Mouse (Mus musculus) forebrain, embryonic 10.5 days (tissue): ENCODE results near the gene Slc25a10. TPM values are rescaled to one million over a fixed set of nuclear protein-coding genes. Genes with fewer than 3 reads are reported as not detected.
A peak's percentile ranks its signal among the peaks of the same experiment; 100 is the strongest.

Source experiments
- DNase-seq: peaks from one replicate; pipeline ENCODE4 v3.0.0-alpha.2; 2017; ENCODE audit warnings: low spot score; ENCODE audit errors: extremely low spot score
- H3K27ac ChIP-seq: fragments of 300-500 bp; sonication (generic); 2 replicates; pipeline ENCODE4 v1.5.1; 2016; ENCODE audit warnings: mild to moderate bottlenecking
- H3K27me3 ChIP-seq: fragments of 300-500 bp; sonication (generic); 2 replicates; pipeline ENCODE4 v1.6.1; 2016; ENCODE audit warnings: mild to moderate bottlenecking; ENCODE audit not compliant: poor library complexity, severe bottlenecking
- H3K36me3 ChIP-seq: fragments of 300-500 bp; sonication (generic); replicated peaks from 2 replicates; pipeline ENCODE4 v1.6.1; 2016; ENCODE audit warnings: mild to moderate bottlenecking, moderate library complexity
- H3K4me1 ChIP-seq: fragments of 300-500 bp; sonication (generic); 2 replicates; pipeline ENCODE4 v1.6.1; 2016
- H3K4me3 ChIP-seq: fragments of 300-500 bp; sonication (generic); 2 replicates; pipeline ENCODE4 v1.5.1; 2016; ENCODE audit warnings: mild to moderate bottlenecking, moderate library complexity
- H3K9me3 ChIP-seq: fragments of 300-500 bp; sonication (generic); 2 replicates; pipeline ENCODE4 v1.6.1; 2016; ENCODE audit warnings: mild to moderate bottlenecking, moderate library complexity
- WGBS: fragments of 180-500 bp; shearing (Covaris S2); methylation state at CpG from one replicate; pipeline ENCODE4 v1.1.7; 2016; 5-methylcytosine and 5-hydroxymethylcytosine counted together
- polyA plus RNA-seq: library from polyadenylated mRNA; unstranded; fragments of >200 nt; fragmentation: Nextera tagmentation; extraction: Ambion mirVana; gene quantifications from 2 replicates; pipeline ENCODE4 v1.2.1, GENCODE M21; 2016

Gene Slc25a10
- polyA plus RNA-seq, 1 experiment from 2014 or later, result 71.6 TPM

DNA sequence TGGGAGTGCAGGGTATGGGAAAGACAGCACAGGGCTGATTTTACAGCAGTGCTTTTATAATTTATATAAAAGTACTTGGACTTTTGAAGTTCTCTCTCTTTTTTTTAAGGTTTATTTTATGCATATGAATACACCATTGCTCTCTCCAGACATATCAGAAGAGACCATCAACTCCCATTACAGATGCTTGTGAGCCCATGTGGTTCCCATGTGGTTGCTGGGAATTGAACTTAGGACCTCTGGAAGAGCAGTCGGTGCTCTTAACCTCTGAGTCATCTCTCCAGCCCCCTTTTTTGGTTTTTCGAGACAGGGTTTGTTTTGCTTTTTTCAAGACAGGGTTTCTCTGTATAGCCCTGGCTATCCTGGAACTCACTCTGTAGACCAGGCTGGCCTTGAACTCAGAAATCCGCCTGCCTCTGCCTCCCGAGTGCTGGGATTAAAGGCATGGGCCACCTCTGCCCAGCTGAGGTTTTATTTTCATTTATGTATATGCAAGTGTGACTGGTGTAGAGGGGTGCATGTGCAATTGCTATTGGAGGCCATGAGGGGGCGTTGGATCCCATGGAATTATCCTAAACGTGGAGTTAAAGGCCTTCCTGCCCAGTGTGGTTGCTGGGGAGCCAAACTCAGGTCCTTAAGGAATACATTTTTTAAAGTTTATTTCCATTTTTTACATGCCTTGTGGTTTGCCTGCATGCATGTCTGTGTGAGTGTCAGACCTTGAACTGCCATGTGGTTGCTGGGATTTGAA, 32.6 kb upstream of the Slc25a10 start:
- peaks cover 67% of the 10 kb centered on the region for H3K36me3 ChIP-seq
- peak overlapping the region; percentile 92; the same call in 1 of the 2 replicates for H3K27ac ChIP-seq

DNA sequence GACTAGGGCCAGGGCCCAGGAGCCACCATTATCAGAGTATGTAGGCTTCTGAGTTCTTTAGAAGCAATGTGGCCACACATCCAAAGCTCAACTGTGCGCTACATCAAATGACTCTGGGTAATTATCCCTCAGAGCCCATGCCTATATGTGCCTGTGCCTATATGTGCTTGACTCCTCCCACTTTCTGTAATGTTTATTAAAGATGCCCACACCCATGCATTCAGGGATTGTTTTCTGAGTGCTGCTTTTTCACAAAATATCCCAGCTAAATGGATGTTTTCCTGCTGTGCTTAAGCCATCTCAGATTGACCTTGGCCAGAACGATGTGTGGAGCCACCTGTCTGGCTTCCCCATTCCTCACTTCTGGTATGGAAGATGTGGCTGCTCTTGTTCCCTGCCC, 28.1 kb upstream of the Slc25a10 start:
- peaks cover 34% of the 10 kb centered on the region for H3K4me1 ChIP-seq
- H3K9me3 ChIP-seq, result no peaks in the 10 kb centered on the region
- no peak overlapping the region for H3K27ac ChIP-seq
- 91% methylated on average over 2 of the region's 2 CpGs for WGBS
- no peak overlapping the region for H3K4me3 ChIP-seq
- no peaks in the 10 kb centered on the region for H3K27me3 ChIP-seq
- peaks cover 72% of the 10 kb centered on the region for H3K36me3 ChIP-seq
- no peak for DNase-seq

More for the DNA sequence above, 32.6 kb upstream of the Slc25a10 start:
- DNase-seq, result no peak
- H3K27me3 ChIP-seq, result no peaks in the 10 kb centered on the region
- peaks cover 30% of the 10 kb centered on the region for H3K4me1 ChIP-seq
- H3K9me3 ChIP-seq, result no peaks in the 10 kb centered on the region
- H3K4me3 ChIP-seq, result peak overlapping the region; percentile 79
- 75% methylated on average over 6 of the region's 6 CpGs for WGBS

DNA sequence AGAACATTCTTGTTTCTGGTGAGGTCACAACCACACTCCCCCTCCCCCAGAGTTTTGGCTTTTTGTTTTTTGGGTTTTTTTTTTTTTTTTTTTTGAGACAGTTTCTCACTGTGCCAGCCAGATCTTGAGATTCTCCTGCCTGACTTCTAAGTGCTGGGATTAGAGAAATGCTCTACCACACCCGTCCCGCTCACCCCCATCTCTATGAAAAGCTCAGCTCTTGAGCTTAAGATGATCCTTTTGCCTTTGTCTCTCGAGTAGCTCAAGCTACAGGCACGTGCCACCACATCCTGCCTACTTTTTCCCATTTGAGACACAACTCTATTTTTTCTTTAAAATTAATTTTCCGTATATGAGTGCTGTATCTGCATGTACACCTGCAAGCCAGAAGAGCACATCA, 27.3 kb upstream of the Slc25a10 start:
- 89% methylated on average over 5 of the region's 5 CpGs for WGBS
- Histone ChIP-seq H3K9me3 (no peaks in the 10 kb centered on the region), H3K36me3 (peaks cover 69% of the 10 kb centered on the region)

DNA sequence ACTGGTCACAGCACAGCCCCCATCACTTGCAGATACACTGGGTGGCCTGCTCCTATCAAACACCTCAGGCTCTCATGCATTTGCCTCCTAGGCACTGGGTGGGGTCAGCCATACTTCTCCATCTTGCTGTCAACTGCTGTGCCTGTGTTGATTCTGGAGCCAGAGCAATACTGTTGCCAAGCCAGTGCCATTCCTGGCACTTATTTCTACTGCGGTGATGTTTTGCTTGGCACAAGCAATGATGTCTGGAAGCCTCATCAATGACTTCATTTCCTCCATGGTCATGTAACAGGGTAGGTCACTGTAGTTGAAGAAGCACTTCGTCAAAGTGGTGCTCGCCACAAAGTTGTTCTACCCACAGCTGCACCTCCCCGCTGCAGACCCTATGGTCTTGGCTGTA, 26.1 kb upstream of the Slc25a10 start:
- 95% methylated on average over 4 of the region's 4 CpGs for WGBS
- no peak for DNase-seq
- H3K4me1 ChIP-seq, result peaks cover 27% of the 10 kb centered on the region
- no peak overlapping the region for H3K27ac ChIP-seq
- no peaks in the 10 kb centered on the region for H3K9me3 ChIP-seq
- peak overlapping the region; percentile 68 for H3K4me3 ChIP-seq
- no peaks in the 10 kb centered on the region for H3K27me3 ChIP-seq
- H3K36me3 ChIP-seq, result peaks cover 69% of the 10 kb centered on the region

More for the DNA sequence above, 27.3 kb upstream of the Slc25a10 start:
- Histone ChIP-seq H3K4me3 (no peak overlapping the region), H3K4me1 (peaks cover 29% of the 10 kb centered on the region), H3K27me3 (no peaks in the 10 kb centered on the region), H3K27ac (no peak overlapping the region)
- no peak for DNase-seq

DNA sequence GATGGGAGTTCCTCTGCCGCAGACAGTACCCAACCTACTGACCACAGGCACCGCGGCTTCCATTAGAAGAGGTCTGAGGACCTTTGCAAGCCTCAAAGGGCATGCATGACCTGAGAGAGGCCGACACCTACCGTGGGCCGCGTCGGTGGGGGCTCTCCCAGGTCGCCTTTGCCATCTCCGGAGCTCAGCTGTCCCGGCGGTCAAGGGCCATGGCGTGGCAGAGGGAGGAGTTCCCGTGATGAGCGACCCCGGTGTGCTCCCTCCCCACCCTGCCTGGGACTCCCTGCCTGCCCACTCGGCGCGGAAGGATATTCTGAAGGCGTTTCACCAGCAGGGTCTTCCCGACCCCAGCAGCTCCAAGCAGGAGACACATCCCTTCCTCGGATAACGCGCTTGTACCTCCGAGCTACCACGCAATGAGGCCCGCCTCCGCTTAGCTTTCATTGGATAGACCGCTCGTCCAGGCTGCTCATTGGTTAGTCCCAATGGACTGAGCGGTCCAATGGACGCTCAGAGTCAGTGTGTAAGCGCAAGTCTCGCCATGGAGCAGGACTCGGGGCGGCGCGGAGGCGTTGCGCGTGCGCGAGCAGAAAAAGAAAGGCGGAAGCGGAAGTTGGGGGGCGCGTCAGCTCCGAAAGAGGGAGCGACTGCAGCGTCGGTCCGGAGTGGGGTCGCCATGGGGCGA, 24.4 kb upstream of the Slc25a10 start, which contains the start of gene Arl16:
Gene Arl16, minus strand, starts transcription at position 557 of the 685 bp plus-strand sequence.
- under 1% methylated on average over 54 of the region's 54 CpGs for WGBS
- peaks cover 27% of the 10 kb centered on the region for H3K4me1 ChIP-seq
- peak within 1 kb of the TSS; percentile 89 for H3K27ac ChIP-seq
- H3K27me3 ChIP-seq, result no peaks in the 10 kb centered on the region
- H3K4me3 ChIP-seq, result peak within 1 kb of the TSS; percentile 68
- H3K36me3 ChIP-seq, result peaks cover 69% of the 10 kb centered on the region
- no peaks in the 10 kb centered on the region for H3K9me3 ChIP-seq
- peak; percentile 99 for DNase-seq

DNA sequence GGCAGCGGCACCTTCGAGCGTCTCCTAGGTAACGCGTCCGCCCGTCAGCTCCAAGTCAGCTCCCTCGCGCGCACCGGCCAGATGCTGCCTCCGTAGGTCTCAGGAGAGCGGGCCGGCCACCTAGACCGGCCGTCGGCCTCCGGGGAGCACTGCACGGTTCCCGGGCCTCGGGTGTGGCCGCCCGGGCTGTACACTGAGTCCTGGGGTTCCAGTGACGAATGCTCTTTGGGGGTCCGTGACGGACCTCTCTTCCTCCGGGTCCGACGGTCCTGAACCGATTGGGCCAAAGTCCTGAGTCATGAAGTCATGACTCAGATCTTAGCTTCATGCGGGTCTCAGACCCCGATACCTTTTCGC, 23.9 kb upstream of the Slc25a10 start:
- Histone ChIP-seq H3K27me3 (no peaks in the 10 kb centered on the region), H3K4me3 (peak overlapping the region; percentile 68), H3K27ac (peak overlapping the region; percentile 89), H3K36me3 (peaks cover 69% of the 10 kb centered on the region), H3K4me1 (peaks cover 27% of the 10 kb centered on the region), H3K9me3 (no peaks in the 10 kb centered on the region)
- no peak for DNase-seq
- under 1% methylated on average over 33 of the region's 33 CpGs for WGBS

DNA sequence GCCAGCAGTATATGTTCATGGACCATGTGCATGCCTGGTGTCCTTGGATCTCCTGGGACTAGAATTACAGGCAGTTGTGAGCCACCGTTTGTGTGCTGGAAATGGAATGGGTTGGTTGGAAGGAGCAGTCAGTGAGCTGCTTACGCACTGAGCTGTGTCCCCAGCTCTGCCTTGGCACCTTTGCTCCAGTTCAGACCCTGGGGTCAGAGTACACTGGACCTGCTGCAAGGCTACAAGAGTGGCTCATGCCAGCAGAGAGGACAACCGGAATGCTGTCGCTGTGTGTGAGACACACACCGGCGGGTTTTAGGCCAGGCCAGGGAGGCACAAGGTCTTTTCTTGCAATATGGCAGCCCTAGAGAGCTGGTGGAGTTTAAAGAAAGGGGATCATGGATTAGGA, 19.6 kb upstream of the Slc25a10 start:
- H3K27ac ChIP-seq, result no peak overlapping the region
- peaks cover 11% of the 10 kb centered on the region for H3K4me1 ChIP-seq
- H3K27me3 ChIP-seq, result no peaks in the 10 kb centered on the region
- DNase-seq, result no peak
- no peak overlapping the region for H3K4me3 ChIP-seq
- WGBS, result 94% methylated on average over 6 of the region's 6 CpGs
- peaks cover 80% of the 10 kb centered on the region for H3K36me3 ChIP-seq
- H3K9me3 ChIP-seq, result no peaks in the 10 kb centered on the region

DNA sequence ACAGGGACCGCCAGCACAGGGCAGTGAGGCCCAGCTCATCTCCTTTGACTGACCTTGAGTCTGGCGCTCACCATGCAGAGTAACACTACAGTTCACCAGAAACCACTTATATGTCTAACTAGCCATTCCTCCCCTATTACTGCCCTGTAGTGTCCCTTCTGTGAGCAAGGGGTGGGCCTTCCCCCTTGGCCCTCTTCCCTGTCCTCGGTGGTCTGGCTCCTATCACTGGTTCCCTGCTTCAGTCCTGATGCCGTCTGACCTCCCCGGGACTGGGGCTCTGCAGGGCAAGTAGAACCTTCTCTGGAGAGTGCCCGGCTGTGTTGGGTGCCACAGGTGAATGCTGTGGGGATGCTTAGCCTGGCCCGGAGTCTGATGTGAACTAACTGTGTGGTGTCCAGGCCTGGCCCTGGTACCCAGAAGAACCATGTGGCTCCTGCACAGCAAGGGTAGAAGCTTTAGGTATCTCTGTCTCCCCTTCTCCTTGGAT, 8.1 kb upstream of the Slc25a10 start:
- Histone ChIP-seq H3K36me3 (peaks cover 85% of the 10 kb centered on the region), H3K9me3 (no peaks in the 10 kb centered on the region), H3K4me1 (peaks cover 28% of the 10 kb centered on the region), H3K27ac (peak overlapping the region; percentile 97), H3K4me3 (peak overlapping the region; percentile 99), H3K27me3 (no peaks in the 10 kb centered on the region)
- DNase-seq, result no peak
- WGBS, result 91% methylated on average over 7 of the region's 7 CpGs

DNA sequence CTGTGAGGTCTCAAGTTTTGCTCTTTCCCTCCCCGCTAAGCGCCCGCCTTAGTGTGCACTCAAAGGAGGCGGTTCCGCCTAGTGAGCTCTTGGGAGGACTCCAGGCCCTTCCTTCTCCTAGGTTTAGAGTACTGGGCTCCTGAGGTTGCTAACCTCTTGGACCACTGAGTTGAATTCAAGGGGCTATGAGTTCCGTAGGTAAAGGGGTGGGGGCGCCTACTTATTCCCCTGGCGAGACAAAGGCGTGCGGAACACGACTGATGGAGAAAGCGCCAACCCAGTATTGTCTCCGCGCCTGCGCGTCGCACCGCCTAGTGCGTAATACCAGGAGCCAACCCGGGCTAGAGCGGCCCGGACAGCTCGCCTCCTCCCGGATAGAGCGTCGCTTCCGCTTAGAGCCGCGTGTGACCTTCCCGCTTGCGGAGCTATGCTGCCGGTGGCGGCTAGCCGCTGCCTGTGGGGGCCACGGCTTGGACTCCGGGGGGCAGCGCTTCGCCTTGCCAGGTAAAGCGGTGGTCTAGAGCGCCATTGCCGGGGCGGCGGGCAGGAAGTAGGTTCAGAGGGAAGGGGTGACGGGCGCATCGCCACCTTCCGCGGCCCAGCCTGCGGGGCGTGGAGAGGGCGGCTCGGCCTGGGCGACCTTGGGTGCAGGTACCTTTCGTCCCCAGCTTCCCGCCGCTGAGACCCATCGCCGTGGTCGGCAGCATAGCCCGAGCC, 7.2 kb upstream of the Slc25a10 start, which contains the start of gene Mrpl12:
Gene Mrpl12, plus strand, starts transcription at position 349 of the 717 bp plus-strand sequence.
- peaks cover 32% of the 10 kb centered on the region for H3K4me1 ChIP-seq
- DNase-seq, result peak; percentile 91
- H3K9me3 ChIP-seq, result no peaks in the 10 kb centered on the region
- no peaks in the 10 kb centered on the region for H3K27me3 ChIP-seq
- WGBS, result 1% methylated on average over 60 of the region's 60 CpGs
- peak within 1 kb of the TSS; percentile 97 for H3K27ac ChIP-seq
- peaks cover 85% of the 10 kb centered on the region for H3K36me3 ChIP-seq
- peak within 1 kb of the TSS; percentile 99 for H3K4me3 ChIP-seq

DNA sequence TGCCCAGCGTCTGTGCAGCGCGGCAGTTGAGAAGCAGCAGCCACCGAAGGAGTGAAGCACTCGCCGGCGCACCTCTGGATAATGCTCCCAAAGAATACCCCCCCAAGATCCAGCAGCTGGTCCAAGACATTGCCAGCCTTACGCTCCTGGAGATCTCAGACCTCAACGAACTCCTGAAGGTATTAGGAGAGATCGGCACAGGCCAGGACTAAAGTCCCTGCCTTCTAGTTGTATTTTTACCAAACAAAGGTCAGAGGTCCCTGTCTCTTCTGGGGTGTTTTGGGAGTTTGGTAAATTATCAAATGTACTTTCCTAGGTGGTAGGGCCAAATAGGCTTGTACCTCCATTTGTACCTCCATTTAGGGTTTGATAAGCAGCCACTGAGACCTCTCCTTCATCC, 6.4 kb upstream of the Slc25a10 start:
- Histone ChIP-seq H3K4me1 (peaks cover 40% of the 10 kb centered on the region), H3K27ac (peak overlapping the region; percentile 97), H3K36me3 (peaks cover 85% of the 10 kb centered on the region), H3K9me3 (no peaks in the 10 kb centered on the region), H3K4me3 (peak overlapping the region; percentile 99), H3K27me3 (no peaks in the 10 kb centered on the region)
- DNase-seq, result no peak
- 12% methylated on average over 10 of the region's 10 CpGs for WGBS

DNA sequence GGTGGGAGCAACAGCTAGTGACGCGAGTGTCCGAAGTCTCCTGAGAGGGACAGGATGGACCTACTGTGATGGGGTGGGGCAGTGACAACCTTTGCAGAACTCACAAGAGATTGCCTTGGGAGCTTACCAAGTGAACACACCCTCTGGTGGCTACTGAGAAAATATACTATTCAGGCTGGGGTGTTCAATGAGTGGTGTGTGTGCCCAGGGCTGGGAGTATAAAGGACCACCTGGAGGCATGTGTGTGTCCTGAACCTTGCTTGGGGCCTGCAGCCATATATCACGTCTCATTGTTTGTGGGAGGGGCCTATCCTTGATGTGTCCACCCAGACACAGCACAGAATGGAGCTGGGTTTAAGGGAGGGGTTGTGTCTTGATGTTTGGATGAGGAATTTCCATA, 3.1 kb upstream of the Slc25a10 start:
- no peak for DNase-seq
- Histone ChIP-seq H3K27ac (no peak overlapping the region), H3K4me3 (0 out of 2 replicates have a peak overlapping the region, but pooled peaks have one; percentile 21), H3K4me1 (peaks cover 69% of the 10 kb centered on the region), H3K9me3 (no peaks in the 10 kb centered on the region), H3K36me3 (peaks cover 54% of the 10 kb centered on the region), H3K27me3 (no peaks in the 10 kb centered on the region)
- 83% methylated on average over 4 of the region's 4 CpGs for WGBS

DNA sequence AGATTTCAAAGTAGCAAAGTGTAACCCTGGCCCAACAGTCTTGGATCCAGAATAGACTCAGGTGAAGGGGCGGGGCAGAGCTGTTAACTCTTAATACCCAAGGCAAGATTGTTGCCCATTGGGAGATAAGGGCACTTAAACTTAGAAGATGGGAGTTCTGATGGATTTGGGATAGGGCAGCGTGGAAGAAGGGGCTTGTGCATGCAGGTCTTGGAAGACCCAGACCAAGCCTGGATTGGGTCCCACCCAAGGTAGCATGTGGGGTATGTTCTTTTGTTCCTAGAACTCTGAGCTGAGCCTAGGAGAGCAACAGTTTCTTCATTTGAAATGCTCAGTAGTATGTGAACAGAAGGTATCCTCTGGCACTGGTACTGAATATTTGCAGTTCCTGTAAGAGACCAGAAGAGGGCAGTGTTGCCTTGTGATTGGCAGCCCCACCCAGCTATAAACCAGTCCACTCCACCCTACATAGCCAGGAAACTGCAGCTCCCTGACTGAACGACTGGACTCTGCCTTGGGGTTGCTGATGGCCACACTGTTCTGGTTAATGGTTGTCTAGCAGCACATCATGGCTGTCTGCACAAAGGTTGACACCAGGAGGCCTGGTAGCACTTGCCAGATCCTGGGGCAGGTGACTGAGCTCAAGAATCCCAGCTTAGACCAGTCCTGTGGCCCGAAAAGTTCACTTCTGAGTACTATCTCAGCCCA, 2.4 kb upstream of the Slc25a10 start:
- no peaks in the 10 kb centered on the region for H3K27me3 ChIP-seq
- WGBS, result 65% methylated on average over 4 of the region's 4 CpGs
- H3K9me3 ChIP-seq, result no peaks in the 10 kb centered on the region
- H3K4me1 ChIP-seq, result peaks cover 69% of the 10 kb centered on the region
- H3K36me3 ChIP-seq, result peaks cover 54% of the 10 kb centered on the region
- DNase-seq, result peak; percentile 67
- peak overlapping the region; percentile 22; the same call in 1 of the 2 replicates for H3K27ac ChIP-seq
- peak overlapping the region; percentile 21 for H3K4me3 ChIP-seq
